Mouse (Mus musculus) stomach, adult 2 months (tissue): ENCODE results near the gene Sptbn4. TPM values are rescaled to one million over a fixed set of nuclear protein-coding genes. Genes with fewer than 3 reads are reported as not detected.

ENCODE experiments used
- polyA plus RNA-seq: library from polyadenylated mRNA; depleted of rRNA; stranded (reverse); fragments of >200 nt; gene quantifications from 2 replicates; pipeline ENCODE4 v1.2.3, GENCODE M21; 2012; rRNA removed

Sptbn4 gene
- polyA plus RNA-seq = 0.18 and 0.35 TPM in 2 replicates

DNA sequence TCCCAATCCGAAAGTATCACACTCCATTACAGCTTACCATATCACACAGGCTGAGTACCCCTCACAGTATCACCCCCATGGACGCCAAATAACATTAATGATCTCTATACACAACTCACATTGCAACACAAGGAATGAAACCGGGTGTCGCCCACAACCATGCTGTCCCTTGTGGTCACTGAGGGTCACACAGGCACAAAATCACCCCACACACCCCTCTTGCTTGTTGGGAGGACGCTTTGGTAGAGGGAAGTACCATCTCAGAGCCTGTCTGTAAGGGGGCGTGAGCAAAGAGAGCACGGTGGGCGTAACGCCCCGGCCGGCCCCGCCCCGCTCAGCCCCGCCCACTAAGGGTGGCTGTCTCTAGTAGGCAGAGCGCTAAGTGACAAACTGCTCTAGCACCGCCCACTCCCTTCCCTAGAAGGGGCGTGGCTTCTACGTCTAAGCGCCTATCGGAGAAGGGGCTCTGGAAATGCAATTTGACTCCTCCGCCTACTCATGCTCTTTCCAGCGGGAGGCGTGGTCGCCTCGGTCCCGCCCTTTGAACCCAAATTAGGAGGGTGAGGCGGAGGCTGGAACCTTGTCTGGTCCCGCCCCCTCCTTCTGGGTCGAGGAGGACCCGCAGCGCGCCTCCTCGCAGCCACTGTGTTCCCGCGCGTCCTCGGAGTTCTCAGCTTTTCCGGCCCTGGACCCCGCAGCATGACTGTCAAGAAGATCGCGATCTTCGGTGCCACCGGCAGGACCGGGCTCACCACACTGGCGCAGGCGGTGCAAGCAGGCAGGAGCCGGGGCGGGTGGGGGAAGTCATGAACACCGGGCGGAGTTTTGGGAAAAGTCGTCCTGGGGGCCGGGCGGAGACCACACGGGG lies at the start of gene Sptbn4, which contains the start of gene Blvrb:
TSS of gene Sptbn4 (minus strand) at position 268 of the 868 bp plus-strand sequence.
TSS of gene Blvrb (plus strand) at position 560 of the 868 bp plus-strand sequence.

DNA sequence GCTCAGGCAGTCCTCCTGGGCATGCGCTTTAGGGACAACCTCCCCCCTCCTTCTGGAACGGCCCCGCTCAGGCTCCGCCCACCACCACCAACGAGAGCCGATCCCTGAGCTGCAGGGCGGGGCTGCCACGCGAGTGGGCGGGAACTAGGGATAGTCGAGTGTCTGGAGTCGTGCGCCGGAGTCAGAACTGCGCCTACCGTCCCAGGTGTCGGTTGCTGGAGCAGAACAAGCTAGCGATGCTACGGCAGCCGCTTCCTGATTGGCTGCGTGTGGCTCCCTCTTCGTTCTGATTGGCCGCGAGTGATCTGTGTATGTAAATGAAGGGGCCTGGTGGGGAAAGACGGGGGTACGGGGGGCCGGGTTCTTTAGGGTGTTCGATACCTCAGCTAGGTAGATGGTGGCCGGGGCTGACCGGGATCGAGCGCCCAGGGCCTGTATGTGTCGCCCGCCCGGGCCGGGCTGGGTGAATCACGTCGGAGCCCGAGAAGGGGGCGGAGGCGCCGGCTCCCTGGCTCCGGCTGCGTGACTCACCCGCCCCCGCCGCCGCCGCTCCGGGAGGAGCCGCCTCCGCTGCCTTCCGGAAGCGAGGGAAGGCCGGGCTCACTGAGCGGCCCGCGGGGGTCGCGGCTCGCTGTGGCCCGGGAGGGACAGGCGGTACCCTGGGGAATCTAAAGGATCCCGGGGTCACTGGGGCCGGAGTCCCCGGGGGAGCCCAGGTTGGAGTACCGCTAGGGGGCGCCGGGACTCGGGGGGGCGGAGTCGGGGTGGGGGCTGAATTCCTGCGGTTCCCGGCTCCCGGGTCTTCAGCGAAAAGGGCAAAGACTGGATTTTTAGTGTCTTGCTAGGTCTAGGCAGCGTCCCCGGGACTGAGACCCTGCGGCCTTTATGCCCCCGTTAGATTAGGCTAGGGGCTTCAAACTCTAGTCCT lies 39.5 kb upstream of the Sptbn4 start, which contains the start of gene Sertad1:
TSS of gene Sertad1 (plus strand) at position 141 of the 928 bp plus-strand sequence.

DNA sequence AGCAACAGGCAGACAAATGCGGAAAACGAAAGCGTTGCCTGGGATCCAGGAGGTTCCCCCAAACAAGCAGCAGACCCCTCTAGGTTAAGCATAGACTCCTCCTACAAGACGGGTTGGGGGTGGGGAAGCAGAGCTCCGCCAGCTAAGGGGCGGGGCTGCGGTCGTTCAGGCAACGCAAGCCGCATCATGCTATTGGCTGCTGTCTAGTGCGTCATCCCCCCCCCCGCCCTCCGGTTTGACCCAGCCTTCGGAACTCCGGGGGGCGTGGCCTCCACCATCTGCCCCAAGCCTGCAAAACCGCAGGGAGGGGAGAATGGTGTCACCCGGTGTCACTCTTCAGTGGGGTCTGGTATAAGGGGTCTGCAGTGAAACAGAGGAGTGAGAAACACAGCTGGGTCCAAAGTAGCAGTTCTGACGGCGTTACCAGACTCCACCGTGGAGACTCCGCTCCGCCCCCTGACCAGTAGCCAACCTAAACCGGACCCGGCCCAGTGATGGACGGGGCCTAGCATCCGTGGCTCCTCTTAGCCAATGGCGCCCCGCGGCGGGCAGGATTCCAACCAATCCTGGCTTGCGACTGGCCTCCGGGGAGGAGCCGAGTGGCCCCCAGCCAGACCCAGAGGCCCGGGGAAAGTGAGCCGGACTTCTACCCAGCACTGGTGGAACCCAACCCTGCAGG lies 25.8 kb upstream of the Sptbn4 start, which contains the start of gene Sertad3:
TSS of gene Sertad3 (plus strand) at position 613 of the 679 bp plus-strand sequence.

DNA sequence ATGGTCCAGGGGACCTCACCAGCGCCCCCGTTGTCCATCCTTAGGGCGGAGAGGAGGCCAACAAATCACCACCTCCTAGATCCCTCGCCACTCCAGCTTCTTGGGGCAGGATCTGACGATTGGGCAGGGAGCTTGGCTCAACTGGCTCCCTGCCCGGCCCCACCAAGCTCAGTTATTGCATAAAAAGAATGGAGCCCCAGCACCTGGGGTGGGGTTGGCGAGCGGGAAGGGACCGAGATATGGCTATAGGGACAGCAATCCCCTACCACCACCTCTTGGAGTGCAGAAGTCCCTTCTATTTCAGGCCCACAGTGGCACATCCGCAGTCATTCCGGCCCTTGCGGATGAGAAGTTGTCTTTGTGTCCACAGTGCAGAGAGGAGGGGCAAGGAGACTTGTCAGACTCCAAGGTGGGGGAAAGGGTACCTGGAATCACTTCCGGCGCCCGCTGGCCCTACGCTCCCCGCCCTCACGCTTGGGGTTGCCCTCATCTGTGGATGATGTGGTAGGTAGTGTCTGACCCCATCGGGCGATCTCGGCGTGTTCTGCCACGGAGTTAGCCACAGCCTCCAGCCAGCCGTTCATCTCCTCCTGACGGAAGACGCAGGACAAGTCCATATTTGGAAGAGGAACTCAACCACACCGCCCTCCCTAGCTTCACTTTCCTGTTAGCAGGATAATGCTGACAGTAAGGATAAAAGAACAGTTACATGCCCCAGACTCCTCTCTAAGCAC lies 90.5 kb downstream of the Sptbn4 start, which contains the start of gene Gm20479:
TSS of gene Gm20479 (minus strand) at position 559 of the 734 bp plus-strand sequence.

DNA sequence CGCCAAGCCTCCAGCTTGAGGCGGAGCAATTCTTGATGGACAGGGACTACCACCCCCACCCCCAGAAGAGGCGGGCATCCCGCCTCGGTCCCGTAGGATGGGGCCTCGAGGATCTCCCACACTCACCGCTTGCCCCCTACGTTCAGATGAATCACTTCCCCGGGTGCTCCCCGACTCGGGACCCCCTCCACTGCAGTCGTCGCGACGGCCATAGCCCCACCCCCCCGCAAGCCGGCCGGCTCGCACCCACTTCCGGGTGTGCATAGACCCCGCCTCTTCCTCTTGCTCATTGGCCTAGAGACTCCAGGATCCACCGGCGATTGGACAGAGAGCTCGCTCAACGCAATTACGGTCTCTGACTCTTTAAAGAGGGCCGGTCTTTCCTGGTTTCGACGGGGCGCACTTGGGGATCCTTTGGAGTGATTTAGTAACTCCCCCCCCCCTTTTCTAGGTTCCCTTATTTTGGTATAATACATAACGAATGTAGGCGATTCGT lies 91.7 kb downstream of the Sptbn4 start, which contains the start of gene Shkbp1:
TSS of gene Shkbp1 (minus strand) at position 275 of the 496 bp plus-strand sequence.

DNA sequence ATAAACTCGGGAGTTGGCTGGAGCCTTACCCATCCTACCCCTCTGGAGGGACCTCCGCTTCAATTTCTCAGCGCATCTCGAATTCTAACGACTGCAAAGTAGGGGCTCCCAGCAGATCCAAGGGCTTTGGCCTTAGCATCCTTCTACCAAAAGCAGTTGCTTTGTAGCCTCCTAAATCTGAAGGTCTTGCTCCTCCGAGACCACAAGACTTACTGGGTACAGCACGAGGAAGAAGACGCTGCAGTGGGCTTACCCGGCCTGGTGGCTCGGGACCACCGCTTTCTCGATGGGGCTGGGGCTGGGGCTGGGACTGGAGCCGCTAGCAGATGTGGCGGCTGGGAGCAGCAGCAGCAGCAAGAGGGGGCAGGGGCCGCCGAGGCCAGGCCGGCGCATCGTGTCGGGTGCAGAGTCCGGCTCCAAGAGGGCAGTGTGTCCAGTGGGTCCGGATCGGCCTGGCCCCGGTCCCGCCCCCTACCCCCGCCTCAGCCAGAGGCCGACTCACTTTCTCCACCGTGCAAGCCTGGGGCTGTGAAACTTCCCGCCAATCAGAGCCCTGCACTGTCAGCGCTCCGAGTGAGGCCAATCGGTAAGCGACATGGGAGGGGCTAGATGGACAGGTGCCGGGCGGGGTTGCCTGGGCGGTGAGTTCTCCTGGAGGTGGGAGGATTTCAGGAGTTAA lies 110.2 kb downstream of the Sptbn4 start, which contains the start of gene Ltbp4:
TSS of gene Ltbp4 (minus strand) at position 518 of the 679 bp plus-strand sequence.

Other genes starting within 250 kb of the Sptbn4 start
- 9.3 and 11.6 TPM in 2 replicates for gene Itpkc, start 219.0 kb downstream of the Sptbn4 start, polyA plus RNA-seq
- gene Coq8b, start 214.7 kb downstream of the Sptbn4 start, polyA plus RNA-seq = 50.0 and 64.5 TPM in 2 replicates
- 17.1 and 22.2 TPM in 2 replicates for gene Numbl, start 189.3 kb downstream of the Sptbn4 start, polyA plus RNA-seq
- 232 and 326 TPM in 2 replicates for gene Ltbp4, start 110.0 kb downstream of the Sptbn4 start, polyA plus RNA-seq
- 69.2 and 82.0 TPM in 2 replicates for gene Shkbp1, start 91.7 kb downstream of the Sptbn4 start, polyA plus RNA-seq
- not detected in 2 replicates for gene Gm20479, start 90.3 kb downstream of the Sptbn4 start, polyA plus RNA-seq
- gene Blvrb, start 292 bp upstream of the Sptbn4 start, polyA plus RNA-seq = 80.6 and 91.8 TPM in 2 replicates
- 13.6 and 15.2 TPM in 2 replicates for gene Sertad3, start 26.1 kb upstream of the Sptbn4 start, polyA plus RNA-seq
- 43.0 and 64.9 TPM in 2 replicates for gene Sertad1, start 39.2 kb upstream of the Sptbn4 start, polyA plus RNA-seq
- gene Prx, start 51.6 kb upstream of the Sptbn4 start, polyA plus RNA-seq = 0.47 and 0.56 TPM in 2 replicates
- 0.52 and 0.69 TPM in 2 replicates for gene Hipk4, start 75.6 kb upstream of the Sptbn4 start, polyA plus RNA-seq
- gene Pld3, start 105.5 kb upstream of the Sptbn4 start, polyA plus RNA-seq = 218 and 320 TPM in 2 replicates
- 12.4 and 12.5 TPM in 2 replicates for gene 2310022A10Rik, start 105.5 kb upstream of the Sptbn4 start, polyA plus RNA-seq
- 27.8 and 30.4 TPM in 2 replicates for gene Akt2, start 143.9 kb upstream of the Sptbn4 start, polyA plus RNA-seq
- gene Ttc9b, start 206.2 kb upstream of the Sptbn4 start, polyA plus RNA-seq = 0.04 and 0.30 TPM in 2 replicates
- gene Map3k10, start 226.9 kb upstream of the Sptbn4 start, polyA plus RNA-seq = 11.8 and 20.9 TPM in 2 replicates
- gene Zfp607b, start 241.7 kb upstream of the Sptbn4 start, polyA plus RNA-seq = 0.47 TPM in 1 of 2 replicates, not detected in the other